Mouse (Mus musculus) frontal cortex, postnatal 14 days (tissue): ENCODE data around the gene Ift27.

ENCODE experiments used
- DNase-seq, 2 experiments: peaks; one replicate each; pipeline ENCODE4 v3.0.0; 2022; ENCODE audit warnings: low spot score in 2 of 2

Ift27 gene

GRCm38 (mm10) chr15:78172256-78172898, 1.5 kb downstream of the Ift27 start:
- DNase-seq, result peak; percentile 43 to 44

GRCm38 (mm10) chr15:78171651-78172050, 2.3 kb downstream of the Ift27 start:
- DNase-seq, result peak in 1 of 2 experiments; percentile 49

GRCm38 (mm10) chr15:78170708-78171107, 3.2 kb downstream of the Ift27 start:
- no peak for DNase-seq

GRCm38 (mm10) chr15:78169566-78169965, 4.3 kb downstream of the Ift27 start:
- DNase-seq, result no peak

GRCm38 (mm10) chr15:78165292-78165691, 8.6 kb downstream of the Ift27 start:
- DNase-seq, result no peak

GRCm38 (mm10) chr15:78164466-78164865, 9.4 kb downstream of the Ift27 start:
- no peak for DNase-seq

- no peak for DNase-seq
Observed at GRCm38 (mm10) chr15:78161946-78162345, 12.0 kb downstream of the Ift27 start.

GRCm38 (mm10) chr15:78158335-78158734, 15.6 kb downstream of the Ift27 start:
- DNase-seq, result no peak

GRCm38 (mm10) chr15:78157824-78158223, 16.1 kb downstream of the Ift27 start:
- DNase-seq, result no peak

- no peak for DNase-seq
Observed at GRCm38 (mm10) chr15:78157330-78157729, 16.6 kb downstream of the Ift27 start.

GRCm38 (mm10) chr15:78155421-78155820, 18.5 kb downstream of the Ift27 start:
- no peak for DNase-seq

- no peak for DNase-seq
Observed at GRCm38 (mm10) chr15:78153045-78153775, 20.7 kb downstream of the Ift27 start.

GRCm38 (mm10) chr15:78148565-78148964, 25.3 kb downstream of the Ift27 start:
- no peak for DNase-seq

GRCm38 (mm10) chr15:78140226-78140625, 33.7 kb downstream of the Ift27 start:
- DNase-seq, result no peak

GRCm38 (mm10) chr15:78134606-78135005, 39.3 kb downstream of the Ift27 start:
- DNase-seq, result no peak

- no peak for DNase-seq
Observed at GRCm38 (mm10) chr15:78133389-78133788, 40.5 kb downstream of the Ift27 start.

- peak; percentile 79 to 82 for DNase-seq
Observed at GRCm38 (mm10) chr15:78119704-78120103, 54.2 kb downstream of the Ift27 start, which contains the start of gene Cacng2. Gene Cacng2 (minus strand): TSS chr15:78120028.

- peak in 1 of 2 experiments; percentile 20 for DNase-seq
Observed at GRCm38 (mm10) chr15:78119248-78119647, 54.7 kb downstream of the Ift27 start.

- no peak for DNase-seq
Observed at GRCm38 (mm10) chr15:78118275-78118995, 55.5 kb downstream of the Ift27 start.

- DNase-seq, result peak in 1 of 2 experiments; percentile 13
Observed at GRCm38 (mm10) chr15:78117731-78118130, 56.2 kb downstream of the Ift27 start.

- DNase-seq, result no peak
Observed at GRCm38 (mm10) chr15:78116936-78117335, 57.0 kb downstream of the Ift27 start.

- no peak for DNase-seq
Observed at GRCm38 (mm10) chr15:78116244-78116643, 57.7 kb downstream of the Ift27 start.
